Mouse (Mus musculus): ENCODE measurements around the gene Nfkb2. TPM values are rescaled to one million over a fixed set of nuclear protein-coding genes. Genes with fewer than 3 reads are reported as not detected.

Nfkb2 gene
- total and polyA plus RNA-seq, 3 experiments = 27.2 to 43.0 TPM; not detected in 1

DNA sequence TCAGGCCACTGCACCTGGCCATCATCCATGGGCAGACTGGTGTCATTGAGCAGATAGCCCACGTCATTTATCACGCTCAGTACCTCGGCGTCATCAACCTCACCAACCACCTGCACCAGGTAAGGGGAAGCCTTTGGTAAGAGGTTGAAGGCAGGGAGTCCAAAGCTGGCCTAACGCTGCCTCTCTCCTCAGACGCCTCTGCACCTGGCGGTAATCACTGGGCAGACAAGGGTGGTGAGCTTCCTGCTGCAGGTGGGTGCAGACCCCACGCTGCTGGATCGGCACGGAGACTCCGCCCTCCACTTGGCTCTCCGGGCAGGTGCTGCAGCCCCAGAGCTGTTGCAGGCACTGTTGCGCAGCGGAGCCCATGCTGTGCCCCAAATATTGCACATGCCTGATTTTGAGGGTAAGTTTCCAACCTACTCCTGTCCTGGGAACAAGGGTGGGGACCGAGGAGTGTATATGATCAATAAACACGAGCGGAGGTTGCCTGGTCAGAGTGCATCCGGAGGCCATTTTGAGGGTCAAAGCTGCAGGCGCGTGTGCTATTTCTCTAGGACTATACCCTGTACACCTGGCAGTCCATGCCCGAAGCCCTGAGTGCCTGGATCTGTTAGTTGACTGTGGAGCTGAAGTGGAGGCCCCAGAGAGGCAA is 5.7 kb downstream of the Nfkb2 start:
- Histone ChIP-seq H3K27me3 (ENCODE audit: control insufficient read depth in 1 of 2, insufficient read depth in 2 of 2, low read length in 2 of 2) (no peaks in the 10 kb centered on the region), H3K9ac (ENCODE audit: control insufficient read depth, low read depth, low read length, poor library complexity, severe bottlenecking) (no peak overlapping the region)
- no peak for DNase-seq (ENCODE audit: low read depth, low spot score)

DNA sequence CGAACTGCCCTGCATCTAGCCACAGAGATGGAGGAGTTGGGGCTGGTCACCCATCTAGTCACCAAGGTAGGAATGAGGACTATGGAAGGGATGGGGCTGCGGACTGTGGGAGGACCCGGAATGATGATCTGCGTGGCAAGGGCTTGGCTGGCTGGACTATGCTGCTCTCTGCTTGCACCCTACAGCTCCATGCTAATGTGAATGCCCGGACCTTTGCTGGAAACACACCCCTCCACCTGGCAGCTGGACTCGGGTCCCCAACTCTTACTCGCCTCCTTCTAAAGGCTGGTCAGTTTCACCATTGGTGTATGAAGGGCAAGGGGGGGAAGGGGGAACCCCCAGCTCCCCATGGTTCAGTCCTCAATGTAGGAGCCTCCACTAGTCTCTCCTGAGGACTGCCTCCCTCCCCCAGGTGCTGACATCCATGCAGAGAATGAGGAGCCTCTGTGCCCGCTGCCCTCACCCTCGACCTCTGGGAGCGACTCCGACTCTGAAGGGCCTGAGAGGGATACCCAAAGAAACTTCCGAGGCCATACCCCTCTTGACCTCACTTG is 6.3 kb downstream of the Nfkb2 start:
- no peaks in the 10 kb centered on the region for H3K79me2 ChIP-seq (ENCODE audit: control insufficient read depth, insufficient read depth, low read length, poor library complexity)
- DNase-seq (ENCODE audit: low read depth, low spot score) = no peak
- no peaks in the 10 kb centered on the region for H3K27me3 ChIP-seq (ENCODE audit: control insufficient read depth in 1 of 2, insufficient read depth in 2 of 2, low read length in 2 of 2)
- no peaks in the 10 kb centered on the region for H3K9me3 ChIP-seq (replicated peaks; ENCODE audit: insufficient read depth, low read length)
- H3K27ac ChIP-seq (ENCODE audit: control insufficient read depth, low read depth, low read length) = no peak overlapping the region
- H3K4me1 ChIP-seq (ENCODE audit: control insufficient read depth in 1 of 2, insufficient read depth in 2 of 2, low read length in 2 of 2) = peaks cover 11 to 19% of the 10 kb centered on the region in 2 experiments
- no peak for TF ChIP-seq MAZ (IDR thresholded peaks at IDR 0.05; ENCODE audit: low read depth, low read length)
- no peak for TF ChIP-seq SIN3A (IDR thresholded peaks at IDR 0.05; ENCODE audit: low read length)
- TF ChIP-seq RCOR1 (IDR thresholded peaks at IDR 0.05; ENCODE audit: low read depth, low read length) = no peak
- TF ChIP-seq ZMIZ1 (IDR thresholded peaks at IDR 0.05; ENCODE audit: low read depth, low read length) = no peak
- TF ChIP-seq ZKSCAN1 (IDR thresholded peaks at IDR 0.05; ENCODE audit: low read depth, low read length) = no peak
- no peak for TF ChIP-seq MYB (IDR thresholded peaks at IDR 0.05; ENCODE audit: low read depth, low read length)
- no peak for TF ChIP-seq JUND (IDR thresholded peaks at IDR 0.05; ENCODE audit: low read depth, low read length)
- TF ChIP-seq UBTF (IDR thresholded peaks at IDR 0.05; ENCODE audit: borderline replicate concordance, insufficient read depth, low read depth, low read length) = no peak
- no peak for TF ChIP-seq GABPA (IDR thresholded peaks at IDR 0.05; ENCODE audit: low read depth, low read length)
- TF ChIP-seq POLR2AphosphoS5 (IDR thresholded peaks at IDR 0.05; ENCODE audit: borderline replicate concordance, low read depth, low read length) = no peak
- TF ChIP-seq RAD21 (IDR thresholded peaks at IDR 0.05; ENCODE audit: low read depth, low read length) = no peak
- TF ChIP-seq MAFK (IDR thresholded peaks at IDR 0.05; ENCODE audit: borderline replicate concordance, low read depth, low read length) = no peak
- TF ChIP-seq TCF12 (IDR thresholded peaks at IDR 0.05; ENCODE audit: low read depth, low read length) = no peak
- no peak for TF ChIP-seq CTCF (IDR thresholded peaks at IDR 0.05 in 2 of 3, conservative IDR thresholded peaks at IDR 0.05 in 1 of 3; ENCODE audit: control insufficient read depth in 1 of 3, insufficient read depth in 1 of 3, low read depth in 2 of 3, low read length in 3 of 3, poor library complexity in 1 of 3, severe bottlenecking in 1 of 3)
- no peak for TF ChIP-seq ZC3H11A (IDR thresholded peaks at IDR 0.05; ENCODE audit: low read depth, low read length)
- no peak for TF ChIP-seq CHD1 (IDR thresholded peaks at IDR 0.05; ENCODE audit: low read depth, low read length)
- H3K4me3 ChIP-seq (ENCODE audit: control insufficient read depth in 1 of 2, insufficient read depth in 1 of 2, low read depth in 2 of 2, low read length in 2 of 2) = no peak overlapping the region
- no peak overlapping the region for H3K9ac ChIP-seq (ENCODE audit: control insufficient read depth, low read depth, low read length, poor library complexity, severe bottlenecking)
- peaks cover 0 to 11% of the 10 kb centered on the region in 2 experiments; a peak in 2 of 4 replicates for H3K36me3 ChIP-seq (ENCODE audit: control insufficient read depth in 1 of 2, insufficient read depth in 2 of 2, low read length in 2 of 2)

More for the DNA sequence above, 5.7 kb downstream of the Nfkb2 start:
- H3K4me3 ChIP-seq (ENCODE audit: control insufficient read depth in 1 of 2, insufficient read depth in 1 of 2, low read depth in 2 of 2, low read length in 2 of 2) = no peak overlapping the region
- peaks cover 0 to 8% of the 10 kb centered on the region in 2 experiments; a peak in 2 of 4 replicates for H3K36me3 ChIP-seq (ENCODE audit: control insufficient read depth in 1 of 2, insufficient read depth in 2 of 2, low read length in 2 of 2)
- no peak for TF ChIP-seq MXI1 (IDR thresholded peaks at IDR 0.05; ENCODE audit: low read depth, low read length)
- no peak for TF ChIP-seq GATA1 (IDR thresholded peaks at IDR 0.05; ENCODE audit: low read depth, low read length)
- TF ChIP-seq UBTF (IDR thresholded peaks at IDR 0.05; ENCODE audit: borderline replicate concordance, insufficient read depth, low read depth, low read length) = no peak
- TF ChIP-seq TBP (IDR thresholded peaks at IDR 0.05; ENCODE audit: low read depth, low read length) = no peak
- peaks cover 8 to 14% of the 10 kb centered on the region in 2 experiments; a peak in 3 of 4 replicates for H3K4me1 ChIP-seq (ENCODE audit: control insufficient read depth in 1 of 2, insufficient read depth in 2 of 2, low read length in 2 of 2)
- no peak overlapping the region for H3K27ac ChIP-seq (ENCODE audit: control insufficient read depth, low read depth, low read length)
- H3K79me2 ChIP-seq (ENCODE audit: control insufficient read depth, insufficient read depth, low read length, poor library complexity) = peaks cover 3% of the 10 kb centered on the region; the same call in 1 of the 2 replicates
- no peaks in the 10 kb centered on the region for H3K9me3 ChIP-seq (replicated peaks; ENCODE audit: insufficient read depth, low read length)

Data from MEL (cell line).